Comparison of ENCODE assay signal across 8 mouse cellular contexts in genomic region chr12:21160327-21160828, GRCm38 (mm10).
A peak's percentile ranks its signal among the peaks of the same experiment; 100 is the strongest.
DNase-seq lines count a peak whose midpoint lies in the region; ATAC-seq and TF ChIP-seq lines count a peak whose summit lies in the region.

No protein-coding gene starts in this region.

- no peaks in the 10 kb centered on the region for H3K36me3 ChIP-seq in limb, embryonic 14.5 days (ENCODE audit: control insufficient read depth, insufficient read depth, low read length)
- H3K36me3 ChIP-seq in limb, embryonic 10.5 days: peaks cover 8% of the 10 kb centered on the region; the same call in 1 of the 2 replicates
- H3K36me3 ChIP-seq in heart, embryonic 12.5 days: no peaks in the 10 kb centered on the region

- H3K4me1 ChIP-seq in limb, embryonic 14.5 days (ENCODE audit: control insufficient read depth, insufficient read depth, low read length): peaks cover 26% of the 10 kb centered on the region
- peaks cover 47% of the 10 kb centered on the region for H3K4me1 ChIP-seq in limb, embryonic 10.5 days
- H3K4me1 ChIP-seq in heart, embryonic 12.5 days (replicated peaks): peaks cover 58% of the 10 kb centered on the region

- DNase-seq in cerebellum, postnatal 4 days (ENCODE audit: low spot score in 2 of 2): no peak
- peak; percentile 30 for DNase-seq in limb, embryonic 14.5 days (ENCODE audit: low spot score)
- DNase-seq in limb, embryonic 10.5 days (ENCODE audit: low spot score): no peak
- DNase-seq in natural killer cell, adult 2 months (ENCODE audit: low spot score in 2 of 2): peak; percentile 45 to 67
- DNase-seq in spleen, adult 18-20 months: no peak
- no peak for DNase-seq in gastrocnemius, adult 8-10 months (ENCODE audit: low spot score in 2 of 2)

- H3K4me2 ChIP-seq in limb, embryonic 14.5 days (replicated peaks; ENCODE audit: low read depth, low read length, severe bottlenecking): no peak overlapping the region
- H3K4me2 ChIP-seq in heart, embryonic 12.5 days: no peak overlapping the region

- WGBS in limb, embryonic 14.5 days: 66% methylated on average over 8 of the region's 8 CpGs
- WGBS in limb, embryonic 10.5 days: 83% methylated on average over 8 of the region's 8 CpGs
- 60% methylated on average over 8 of the region's 8 CpGs for WGBS in heart, embryonic 12.5 days

- H3K9me3 ChIP-seq in limb, embryonic 14.5 days (ENCODE audit: control insufficient read depth, low read length): no peaks in the 10 kb centered on the region
- no peaks in the 10 kb centered on the region for H3K9me3 ChIP-seq in limb, embryonic 10.5 days (replicated peaks)
- H3K9me3 ChIP-seq in heart, embryonic 12.5 days (replicated peaks): peaks cover 5% of the 10 kb centered on the region

- ATAC-seq in cerebellum, adult (ENCODE audit: insufficient number of reproducible peaks, low FRiP score, low TSS enrichment): peak; percentile 46
- ATAC-seq in limb, embryonic 14.5 days (ENCODE audit: low FRiP score, low read depth): no peak
- ATAC-seq in heart, embryonic 12.5 days (ENCODE audit: insufficient number of reproducible peaks, low FRiP score): no peak

- no peak overlapping the region for H3K4me3 ChIP-seq in limb, embryonic 14.5 days (replicated peaks; ENCODE audit: low read length)
- H3K4me3 ChIP-seq in limb, embryonic 10.5 days: no peak overlapping the region
- H3K4me3 ChIP-seq in heart, embryonic 12.5 days: no peak overlapping the region

- no peak overlapping the region for H3K9ac ChIP-seq in limb, embryonic 14.5 days (ENCODE audit: low read depth, low read length, severe bottlenecking)
- no peak overlapping the region for H3K9ac ChIP-seq in heart, embryonic 12.5 days

- TF ChIP-seq POLR2A in limb, embryonic 14.5 days (IDR thresholded peaks at IDR 0.05; ENCODE audit: borderline replicate concordance, extremely low read depth, insufficient read depth, insufficient read length): no peak

- no peaks in the 10 kb centered on the region for H3K27me3 ChIP-seq in limb, embryonic 14.5 days (ENCODE audit: control insufficient read depth, insufficient read depth, low read length)
- no peaks in the 10 kb centered on the region for H3K27me3 ChIP-seq in limb, embryonic 10.5 days (ENCODE audit: low read depth, poor library complexity, severe bottlenecking)
- no peaks in the 10 kb centered on the region for H3K27me3 ChIP-seq in heart, embryonic 12.5 days (replicated peaks)

- no peak overlapping the region for H3K27ac ChIP-seq in limb, embryonic 14.5 days (replicated peaks; ENCODE audit: low read depth, low read length)
- no peak overlapping the region for H3K27ac ChIP-seq in limb, embryonic 10.5 days
- 0 out of 2 replicates have a peak overlapping the region, but pooled peaks have one; percentile 31 for H3K27ac ChIP-seq in heart, embryonic 12.5 days (ENCODE audit: poor library complexity, severe bottlenecking)

Comparison
In these comparisons a context has a peak if more than half of its experiments do, and no peak if none do; other contexts are left out.
1. DNase-seq: peak in limb, embryonic 14.5 days (single experiment) and natural killer cell, adult 2 months (2 of 2); none in cerebellum, postnatal 4 days (0 of 2), limb, embryonic 10.5 days (single experiment), spleen, adult 18-20 months (0 of 2) and gastrocnemius, adult 8-10 months (0 of 2).